Mouse (Mus musculus) midbrain, embryonic 15.5 days (tissue): ENCODE results near the gene Wdr13. TPM values are rescaled to one million over a fixed set of nuclear protein-coding genes. Genes with fewer than 3 reads are reported as not detected.

Experiments
- ATAC-seq: fragments of 200-750 bp; cut with Nextera tagmentation; replicated peaks from 2 replicates; pipeline ENCODE4 v1.8.0; 2017; ENCODE audit warnings: moderate TSS enrichment
- H3K27ac ChIP-seq: fragments of 300-500 bp; sonication (generic); 2 replicates; pipeline ENCODE4 v1.5.1; 2015; ENCODE audit warnings: mild to moderate bottlenecking, inconsistent platforms
- H3K27me3 ChIP-seq: fragments of 300-500 bp; sonication (generic); replicated peaks from 2 replicates; pipeline ENCODE4 v1.6.1; 2015; ENCODE audit warnings: inconsistent platforms
- H3K36me3 ChIP-seq: fragments of 300-500 bp; sonication (generic); replicated peaks from 2 replicates; pipeline ENCODE4 v1.6.1; 2015; ENCODE audit warnings: inconsistent platforms
- H3K4me1 ChIP-seq: fragments of 300-500 bp; sonication (generic); 2 replicates; pipeline ENCODE4 v1.6.1; 2015; ENCODE audit warnings: inconsistent platforms
- H3K4me2 ChIP-seq: fragments of 300-500 bp; sonication (generic); 2 replicates; pipeline ENCODE4 v1.6.1; 2015; ENCODE audit warnings: inconsistent platforms, mild to moderate bottlenecking, moderate library complexity
- H3K4me3 ChIP-seq: fragments of 300-500 bp; sonication (generic); 2 replicates; pipeline ENCODE4 v1.5.1; 2015; ENCODE audit warnings: mild to moderate bottlenecking, inconsistent platforms
- H3K9ac ChIP-seq: fragments of 300-500 bp; sonication (generic); 2 replicates; pipeline ENCODE4 v1.6.1; 2015; ENCODE audit warnings: mild to moderate bottlenecking, inconsistent platforms
- H3K9me3 ChIP-seq: fragments of 300-500 bp; sonication (generic); 2 replicates; pipeline ENCODE4 v1.6.1; 2016; ENCODE audit warnings: inconsistent platforms
- WGBS: fragments of 180-500 bp; shearing (Covaris S2); methylation state at CpG from one replicate; pipeline ENCODE4 v1.1.7; 2015; ENCODE audit warnings: mixed read lengths; 5-methylcytosine and 5-hydroxymethylcytosine counted together
- polyA plus RNA-seq: library from polyadenylated mRNA; unstranded; fragments of >200 nt; fragmentation: Nextera tagmentation; extraction: Ambion mirVana; gene quantifications from 2 replicates; pipeline ENCODE4 v1.2.1, GENCODE M21; 2015

Wdr13 gene
- polyA plus RNA-seq, 1 experiment from 2014 or later = 72.9 TPM

DNA sequence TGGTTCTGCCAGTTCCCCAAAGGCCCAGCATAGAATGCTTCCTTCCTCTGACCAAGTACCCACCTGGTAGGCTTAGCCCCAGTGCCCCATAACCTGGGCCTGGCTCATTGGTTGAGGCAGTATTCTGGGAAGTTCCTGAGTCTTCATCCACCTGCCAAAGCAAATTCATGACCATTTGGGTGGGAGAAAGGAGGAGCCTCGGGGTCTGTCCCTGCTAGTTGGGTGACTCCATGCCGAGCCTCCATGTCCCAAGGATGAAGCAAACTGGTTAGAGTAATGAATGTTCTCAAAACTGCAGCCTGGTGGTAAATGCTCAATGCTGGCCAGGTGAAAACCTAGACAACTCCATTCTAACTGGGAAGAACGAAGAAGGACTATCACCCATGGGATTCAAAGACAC is 8.4 kb upstream of the Wdr13 start:
- H3K36me3 ChIP-seq = no peaks in the 10 kb centered on the region; the same call in 1 of the 2 replicates
- H3K4me3 ChIP-seq = no peak overlapping the region
- no peak overlapping the region for H3K4me2 ChIP-seq
- H3K9me3 ChIP-seq = no peaks in the 10 kb centered on the region
- ATAC-seq = no peak
- H3K9ac ChIP-seq = no peak overlapping the region
- no peaks in the 10 kb centered on the region for H3K27me3 ChIP-seq
- 73% methylated on average over 3 of the region's 3 CpGs for WGBS
- H3K27ac ChIP-seq = no peak overlapping the region
- H3K4me1 ChIP-seq = peaks cover 10% of the 10 kb centered on the region

GRCm38 (mm10) chrX:8140446-8140845 is 7.8 kb upstream of the Wdr13 start:
- Histone ChIP-seq H3K36me3 (no peaks in the 10 kb centered on the region; the same call in 1 of the 2 replicates), H3K9me3 (no peaks in the 10 kb centered on the region), H3K4me3 (no peak overlapping the region), H3K4me2 (no peak overlapping the region), H3K9ac (no peak overlapping the region), H3K27ac (no peak overlapping the region), H3K4me1 (peaks cover 10% of the 10 kb centered on the region), H3K27me3 (no peaks in the 10 kb centered on the region)
- ATAC-seq = no peak
- 93% methylated on average over 2 of the region's 2 CpGs for WGBS

DNA sequence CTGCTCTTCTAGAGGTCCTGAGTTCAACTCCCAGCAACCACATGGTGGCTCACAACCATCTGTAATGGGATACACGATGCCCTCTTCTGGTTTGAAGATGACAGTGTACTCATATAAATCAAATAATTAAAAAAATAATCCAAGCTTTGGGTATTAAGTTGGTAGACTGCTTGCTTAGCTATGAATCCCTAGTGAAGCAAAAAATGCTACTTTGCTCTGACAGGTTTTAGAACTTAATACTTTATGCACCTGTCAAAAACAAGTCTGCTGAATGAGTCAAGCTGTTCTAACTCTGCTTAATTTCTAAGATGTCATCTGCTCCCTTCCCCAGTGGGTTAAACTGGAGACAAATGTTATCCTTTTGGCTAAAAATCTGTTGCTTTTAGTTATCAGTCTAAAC is 6.8 kb upstream of the Wdr13 start:
- H3K4me3 ChIP-seq = no peak overlapping the region
- no peaks in the 10 kb centered on the region for H3K27me3 ChIP-seq
- 54% methylated on average over 1 of the region's 1 CpGs for WGBS
- no peaks in the 10 kb centered on the region for H3K9me3 ChIP-seq
- no peaks in the 10 kb centered on the region; the same call in 1 of the 2 replicates for H3K36me3 ChIP-seq
- peaks cover 10% of the 10 kb centered on the region for H3K4me1 ChIP-seq
- no peak overlapping the region for H3K4me2 ChIP-seq
- H3K27ac ChIP-seq = no peak overlapping the region
- ATAC-seq = no peak
- H3K9ac ChIP-seq = no peak overlapping the region

GRCm38 (mm10) chrX:8135886-8136285 is 3.2 kb upstream of the Wdr13 start:
- no peak overlapping the region for H3K27ac ChIP-seq
- WGBS = 61% methylated on average over 2 of the region's 2 CpGs
- H3K9ac ChIP-seq = no peak overlapping the region
- no peaks in the 10 kb centered on the region for H3K9me3 ChIP-seq
- H3K4me2 ChIP-seq = no peak overlapping the region
- no peaks in the 10 kb centered on the region for H3K27me3 ChIP-seq
- H3K36me3 ChIP-seq = no peaks in the 10 kb centered on the region
- peaks cover 5% of the 10 kb centered on the region for H3K4me1 ChIP-seq
- ATAC-seq = no peak
- H3K4me3 ChIP-seq = no peak overlapping the region

DNA sequence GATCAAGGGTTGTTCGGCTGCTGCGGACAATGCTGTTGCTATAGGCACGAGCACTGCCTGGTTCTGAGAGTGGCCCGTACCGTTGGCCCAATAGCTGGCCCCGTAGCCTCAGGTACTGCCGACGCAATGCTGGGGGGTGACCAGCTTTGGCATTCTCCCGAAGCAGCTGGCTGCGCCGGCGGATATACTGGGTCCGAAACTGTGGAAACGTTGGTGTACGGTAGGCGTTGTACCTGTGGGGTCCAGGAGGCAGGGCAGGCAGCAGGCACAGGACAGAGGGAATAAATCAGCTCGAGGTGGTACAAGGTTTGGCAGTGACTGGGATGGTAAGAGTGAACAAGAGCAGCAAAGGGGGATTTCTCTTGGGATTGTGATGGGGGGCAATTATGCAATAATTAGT is 1.3 kb downstream of the Wdr13 start:
- Histone ChIP-seq H3K4me1 (peaks cover 5% of the 10 kb centered on the region), H3K27me3 (no peaks in the 10 kb centered on the region), H3K4me3 (peak overlapping the region; percentile 55), H3K9me3 (no peaks in the 10 kb centered on the region), H3K36me3 (no peaks in the 10 kb centered on the region; the same call in 1 of the 2 replicates), H3K9ac (no peak overlapping the region), H3K4me2 (peak overlapping the region; percentile 50), H3K27ac (peak overlapping the region; percentile 96; the same call in 1 of the 2 replicates)
- 0 out of 2 replicates have a peak, but pooled peaks have one; percentile 10 for ATAC-seq
- WGBS = 91% methylated on average over 17 of the region's 17 CpGs

GRCm38 (mm10) chrX:8125235-8125634 is 7.5 kb downstream of the Wdr13 start:
- no peak overlapping the region for H3K4me2 ChIP-seq
- no peaks in the 10 kb centered on the region for H3K9me3 ChIP-seq
- H3K4me1 ChIP-seq = no peaks in the 10 kb centered on the region
- ATAC-seq = no peak
- no peaks in the 10 kb centered on the region for H3K27me3 ChIP-seq
- no peak overlapping the region for H3K9ac ChIP-seq
- H3K27ac ChIP-seq = no peak overlapping the region
- H3K4me3 ChIP-seq = no peak overlapping the region
- H3K36me3 ChIP-seq = no peaks in the 10 kb centered on the region; the same call in 1 of the 2 replicates
- WGBS = 83% methylated on average over 7 of the region's 7 CpGs

- no peak overlapping the region for H3K4me2 ChIP-seq
- H3K9ac ChIP-seq = no peak overlapping the region
- no peak for ATAC-seq
- H3K4me1 ChIP-seq = no peaks in the 10 kb centered on the region
- H3K36me3 ChIP-seq = no peaks in the 10 kb centered on the region; the same call in 1 of the 2 replicates
- no peaks in the 10 kb centered on the region for H3K27me3 ChIP-seq
- no peak overlapping the region for H3K4me3 ChIP-seq
- H3K9me3 ChIP-seq = no peaks in the 10 kb centered on the region
- 83% methylated on average over 6 of the region's 6 CpGs for WGBS
- no peak overlapping the region for H3K27ac ChIP-seq
These were observed 8.7 kb downstream of the Wdr13 start for GRCm38 (mm10) chrX:8123821-8124470.

DNA sequence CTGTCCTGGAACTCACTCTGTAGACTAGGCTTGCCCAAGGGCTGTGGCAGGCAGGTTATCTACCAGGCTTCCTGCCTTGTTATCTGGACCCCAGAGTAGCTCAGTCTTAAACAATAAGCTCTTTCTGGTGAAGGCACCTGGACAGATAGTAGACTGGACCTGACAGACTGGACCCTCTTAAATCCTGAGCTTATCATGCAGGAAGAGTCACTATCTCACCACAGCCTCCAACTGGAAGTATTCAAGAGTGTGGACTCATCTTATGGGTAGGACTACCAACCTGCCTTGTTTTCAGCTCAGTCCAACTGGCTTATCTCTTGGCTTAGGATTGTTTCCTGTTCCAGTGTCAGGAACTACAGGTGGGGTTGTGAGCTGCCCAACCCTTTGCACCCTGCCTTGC is 15.4 kb downstream of the Wdr13 start:
- Histone ChIP-seq H3K36me3 (no peaks in the 10 kb centered on the region), H3K4me2 (no peak overlapping the region), H3K4me1 (no peaks in the 10 kb centered on the region), H3K9me3 (no peaks in the 10 kb centered on the region), H3K27ac (no peak overlapping the region), H3K9ac (no peak overlapping the region), H3K27me3 (no peaks in the 10 kb centered on the region), H3K4me3 (no peak overlapping the region)
- no peak for ATAC-seq

DNA sequence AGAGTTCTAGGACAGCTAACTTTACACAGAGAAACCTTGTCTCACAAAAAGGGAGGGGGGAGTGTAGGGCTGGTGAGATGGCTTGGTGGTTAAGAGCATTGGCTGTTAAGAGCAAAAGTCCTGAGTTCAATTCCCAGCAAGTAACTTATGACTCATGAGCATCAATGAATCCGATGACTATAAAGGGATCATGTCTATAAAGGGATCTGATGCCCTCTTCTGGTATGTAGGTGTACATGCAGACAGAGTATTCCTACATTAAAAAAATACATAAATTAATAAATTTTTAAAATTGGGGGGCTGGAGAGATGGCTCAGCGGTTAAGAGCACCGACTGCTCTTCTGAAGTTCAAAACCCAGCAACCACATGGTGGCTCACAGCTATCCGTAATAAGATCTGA is 17.4 kb downstream of the Wdr13 start:
- ATAC-seq = no peak
- Histone ChIP-seq H3K36me3 (no peaks in the 10 kb centered on the region), H3K4me2 (no peak overlapping the region), H3K4me1 (no peaks in the 10 kb centered on the region), H3K9me3 (no peaks in the 10 kb centered on the region), H3K4me3 (no peak overlapping the region), H3K27me3 (no peaks in the 10 kb centered on the region), H3K27ac (no peak overlapping the region), H3K9ac (no peak overlapping the region)
- WGBS = 83% methylated on average over 4 of the region's 4 CpGs

GRCm38 (mm10) chrX:8105019-8105418 is 27.7 kb downstream of the Wdr13 start:
- Histone ChIP-seq H3K27me3 (no peaks in the 10 kb centered on the region), H3K36me3 (no peaks in the 10 kb centered on the region), H3K27ac (no peak overlapping the region), H3K4me2 (no peak overlapping the region), H3K9me3 (no peaks in the 10 kb centered on the region), H3K4me3 (no peak overlapping the region), H3K4me1 (peaks cover 8% of the 10 kb centered on the region; the same call in 1 of the 2 replicates), H3K9ac (no peak overlapping the region)
- 94% methylated on average over 3 of the region's 3 CpGs for WGBS
- ATAC-seq = no peak

DNA sequence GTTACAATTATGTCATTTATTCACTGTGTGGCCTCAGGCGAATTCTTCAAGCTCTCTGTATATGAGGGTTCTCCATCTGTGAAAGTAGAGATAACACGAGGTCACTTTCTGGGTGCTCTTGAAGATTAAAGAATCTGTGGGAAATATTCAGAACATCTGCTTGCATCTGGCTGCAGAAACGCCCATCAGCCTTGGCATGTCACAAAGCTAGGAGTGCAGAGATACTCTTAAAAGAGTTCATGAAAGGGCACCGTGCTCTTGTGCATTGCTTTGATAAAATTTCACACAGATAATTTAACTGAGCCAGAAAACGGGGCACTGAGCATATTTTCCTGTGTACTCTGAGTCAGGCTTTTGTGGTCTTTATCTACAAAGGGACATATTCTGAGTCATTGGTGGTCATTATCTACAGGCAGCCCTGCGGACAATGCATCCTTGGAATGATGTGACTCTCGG is 30.5 kb downstream of the Wdr13 start:
- Histone ChIP-seq H3K27me3 (no peaks in the 10 kb centered on the region), H3K9ac (no peak overlapping the region), H3K4me3 (no peak overlapping the region), H3K36me3 (no peaks in the 10 kb centered on the region), H3K9me3 (no peaks in the 10 kb centered on the region), H3K4me1 (peaks cover 9% of the 10 kb centered on the region; the same call in 1 of the 2 replicates), H3K4me2 (no peak overlapping the region), H3K27ac (no peak overlapping the region)
- WGBS = 65% methylated on average over 7 of the region's 7 CpGs
- no peak for ATAC-seq

- Histone ChIP-seq H3K4me1 (peaks cover 9% of the 10 kb centered on the region; the same call in 1 of the 2 replicates), H3K9ac (no peak overlapping the region), H3K27me3 (no peaks in the 10 kb centered on the region), H3K4me3 (no peak overlapping the region), H3K4me2 (peak overlapping the region; percentile 12; the same call in 1 of the 2 replicates), H3K36me3 (no peaks in the 10 kb centered on the region), H3K9me3 (no peaks in the 10 kb centered on the region), H3K27ac (peak overlapping the region; percentile 83)
- 23% methylated on average over 3 of the region's 3 CpGs for WGBS
- ATAC-seq = peak; percentile 63
These were observed 31.7 kb downstream of the Wdr13 start for GRCm38 (mm10) chrX:8101017-8101416.

DNA sequence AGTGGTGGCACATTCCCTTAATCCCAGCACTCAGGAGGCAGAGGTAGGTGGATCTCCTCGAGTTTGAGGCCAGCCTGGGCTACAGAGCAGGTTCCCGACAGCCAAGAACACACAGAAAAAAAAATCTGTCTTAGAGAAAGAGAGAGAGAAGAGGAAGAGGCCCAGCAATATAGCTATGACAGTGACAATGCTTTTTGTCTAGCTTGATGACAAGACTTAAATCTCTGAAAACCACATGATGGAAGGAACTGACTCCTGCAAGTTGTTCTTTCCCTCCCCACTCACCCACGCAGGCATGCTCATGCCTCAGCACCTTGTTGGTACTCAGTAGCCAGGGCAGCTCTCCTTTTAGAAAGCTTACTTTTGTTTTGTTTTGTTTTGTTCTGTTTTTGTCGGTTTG is 33.3 kb downstream of the Wdr13 start:
- 56% methylated on average over 4 of the region's 4 CpGs for WGBS
- no peak overlapping the region for H3K4me3 ChIP-seq
- H3K4me1 ChIP-seq = peaks cover 9% of the 10 kb centered on the region; the same call in 1 of the 2 replicates
- no peak for ATAC-seq
- no peaks in the 10 kb centered on the region for H3K27me3 ChIP-seq
- H3K27ac ChIP-seq = no peak overlapping the region
- no peaks in the 10 kb centered on the region for H3K36me3 ChIP-seq
- H3K9ac ChIP-seq = no peak overlapping the region
- H3K4me2 ChIP-seq = no peak overlapping the region
- H3K9me3 ChIP-seq = no peaks in the 10 kb centered on the region
